In genomic region chrX:48033024-48033423, GRCm38 (mm10) we compare ENCODE assay signal across 8 mouse cellular contexts. TPM values are rescaled to one million over a fixed set of nuclear protein-coding genes. Genes with fewer than 3 reads are reported as not detected.
DNase-seq lines count a peak whose midpoint lies in the region; ATAC-seq and TF ChIP-seq lines count a peak whose summit lies in the region.

No protein-coding gene starts in this region.

- whole genome bisulfite sequencing in lung, embryonic 16.5 days: 68% methylated on average over 3 of the region's 3 CpGs
- WGBS in lung, adult 2 months: 35% methylated on average over 3 of the region's 3 CpGs
- WGBS in forebrain, embryonic 12.5 days: 65% methylated on average over 3 of the region's 3 CpGs
- WGBS in kidney, postnatal 0 days: 79% methylated on average over 2 of the region's 3 CpGs
- 77% methylated on average over 3 of the region's 3 CpGs for WGBS in liver, postnatal 0 days (ENCODE audit: insufficient replicate concordance)

- no peaks in the 10 kb centered on the region for H3K9me3 ChIP-seq in lung, embryonic 16.5 days (ENCODE audit: control insufficient read depth, low read length)
- H3K9me3 ChIP-seq in forebrain, embryonic 12.5 days: no peaks in the 10 kb centered on the region
- no peaks in the 10 kb centered on the region for H3K9me3 ChIP-seq in kidney, postnatal 0 days (replicated peaks; ENCODE audit: low read length)
- no peaks in the 10 kb centered on the region for H3K9me3 ChIP-seq in liver, postnatal 0 days (ENCODE audit: low read length)

- H3K4me1 ChIP-seq in lung, embryonic 16.5 days (replicated peaks; ENCODE audit: control insufficient read depth, insufficient read depth, low read length): no peaks in the 10 kb centered on the region
- H3K4me1 ChIP-seq in lung, adult 2 months (ENCODE audit: control insufficient read depth, insufficient read depth, low read length): peaks cover 2% of the 10 kb centered on the region; the same call in 1 of the 2 replicates
- H3K4me1 ChIP-seq in forebrain, embryonic 12.5 days: peaks cover 5% of the 10 kb centered on the region; the same call in 1 of the 2 replicates
- no peaks in the 10 kb centered on the region for H3K4me1 ChIP-seq in kidney, postnatal 0 days (replicated peaks; ENCODE audit: insufficient read depth, low read length)
- no peaks in the 10 kb centered on the region for H3K4me1 ChIP-seq in liver, postnatal 0 days (ENCODE audit: insufficient read depth)

- no peak for DNase-seq in lung, adult 2 months
- DNase-seq in cerebellum, adult 18-20 months: peak; percentile 60 to 76
- DNase-seq in kidney, postnatal 0 days (ENCODE audit: low spot score): no peak
- no peak for DNase-seq in thymus, postnatal 4 days
- no peak for DNase-seq in liver, postnatal 0 days
- DNase-seq in thymus, postnatal 36 days: no peak

- no peak for ATAC-seq in lung, embryonic 16.5 days (ENCODE audit: low read depth)
- ATAC-seq in forebrain, embryonic 12.5 days (ENCODE audit: low FRiP score): no peak
- ATAC-seq in kidney, postnatal 0 days (replicated peaks; ENCODE audit: low FRiP score, low read depth): no peak
- ATAC-seq in liver, postnatal 0 days: no peak

- no peaks in the 10 kb centered on the region for H3K36me3 ChIP-seq in lung, embryonic 16.5 days (ENCODE audit: control insufficient read depth, insufficient read depth, low read length)
- no peaks in the 10 kb centered on the region for H3K36me3 ChIP-seq in forebrain, embryonic 12.5 days (replicated peaks)
- H3K36me3 ChIP-seq in kidney, postnatal 0 days (ENCODE audit: insufficient read depth, low read length): no peaks in the 10 kb centered on the region
- no peaks in the 10 kb centered on the region for H3K36me3 ChIP-seq in liver, postnatal 0 days (replicated peaks; ENCODE audit: insufficient read depth, low read length)

- TF ChIP-seq CTCF in lung, adult 2 months (IDR thresholded peaks at IDR 0.05; ENCODE audit: insufficient read depth, low read length): no peak
- TF ChIP-seq CTCF in kidney, postnatal 0 days (IDR thresholded peaks at IDR 0.05; ENCODE audit: low read depth): no peak
- TF ChIP-seq CTCF in liver, postnatal 0 days (IDR thresholded peaks at IDR 0.05; ENCODE audit: low read depth): no peak

- H3K27ac ChIP-seq in lung, embryonic 16.5 days (ENCODE audit: low read length): no peak overlapping the region
- H3K27ac ChIP-seq in forebrain, embryonic 12.5 days: no peak overlapping the region
- H3K27ac ChIP-seq in kidney, postnatal 0 days: no peak overlapping the region
- H3K27ac ChIP-seq in liver, postnatal 0 days (ENCODE audit: low read depth): no peak overlapping the region

- 0 out of 2 replicates have a peak overlapping the region, but pooled peaks have one; percentile 19 for H3K9ac ChIP-seq in lung, embryonic 16.5 days (ENCODE audit: low read length)
- no peak overlapping the region for H3K9ac ChIP-seq in forebrain, embryonic 12.5 days
- no peak overlapping the region for H3K9ac ChIP-seq in kidney, postnatal 0 days (ENCODE audit: low read depth, low read length)
- no peak overlapping the region for H3K9ac ChIP-seq in liver, postnatal 0 days (replicated peaks)

- TF ChIP-seq EP300 in liver, postnatal 0 days (IDR thresholded peaks at IDR 0.05; ENCODE audit: low read depth): no peak

- no peak for TF ChIP-seq POLR2A in lung, adult 2 months (IDR thresholded peaks at IDR 0.05; ENCODE audit: borderline replicate concordance, extremely low read depth, low read depth, low read length)

- H3K4me2 ChIP-seq in lung, embryonic 16.5 days (ENCODE audit: low read depth, low read length): peak overlapping the region; percentile 73
- H3K4me2 ChIP-seq in forebrain, embryonic 12.5 days: peak overlapping the region; percentile 77
- H3K4me2 ChIP-seq in kidney, postnatal 0 days (ENCODE audit: low read length): peak overlapping the region; percentile 18
- H3K4me2 ChIP-seq in liver, postnatal 0 days (ENCODE audit: low read depth, low read length): no peak overlapping the region

- H3K4me3 ChIP-seq in lung, embryonic 16.5 days (ENCODE audit: low read length): peak overlapping the region; percentile 55
- no peak overlapping the region for H3K4me3 ChIP-seq in lung, adult 2 months (replicated peaks; ENCODE audit: extremely low read depth, low read depth, low read length)
- peak overlapping the region; percentile 51; the same call in 1 of the 2 replicates for H3K4me3 ChIP-seq in forebrain, embryonic 12.5 days (replicated peaks)
- H3K4me3 ChIP-seq in kidney, postnatal 0 days (replicated peaks; ENCODE audit: low read depth, low read length): no peak overlapping the region
- no peak overlapping the region for H3K4me3 ChIP-seq in liver, postnatal 0 days (ENCODE audit: low read depth, low read length)

- peaks cover 3% of the 10 kb centered on the region; the same call in 1 of the 2 replicates for H3K27me3 ChIP-seq in lung, embryonic 16.5 days (ENCODE audit: control insufficient read depth, insufficient read depth, low read depth, low read length)
- H3K27me3 ChIP-seq in forebrain, embryonic 12.5 days: peaks cover 16% of the 10 kb centered on the region
- no peaks in the 10 kb centered on the region for H3K27me3 ChIP-seq in kidney, postnatal 0 days (ENCODE audit: insufficient read depth, low read length)
- peaks cover 39% of the 10 kb centered on the region for H3K27me3 ChIP-seq in liver, postnatal 0 days (ENCODE audit: insufficient read depth, low read length)

RNA-seq across cellular contexts. Expression of gene Apln, which starts 1.6 kb away (rescaled TPM):
- 9.8 and 12.4 TPM in 2 replicates for polyA plus RNA-seq in lung, embryonic 16.5 days (2015; fragmentation: Nextera tagmentation; extraction: Ambion mirVana)
- polyA plus RNA-seq in lung, adult 2 months (2012; rRNA removed): 25.1 and 27.5 TPM in 2 replicates
- polyA plus RNA-seq in forebrain, embryonic 12.5 days (2016; fragmentation: Nextera tagmentation; extraction: Ambion mirVana): 5.3 and 5.9 TPM in 2 replicates
- 6.1 and 6.2 TPM in 2 replicates for polyA plus RNA-seq in kidney, postnatal 0 days (2015; fragmentation: Nextera tagmentation; extraction: Ambion mirVana)
- polyA plus RNA-seq in liver, postnatal 0 days (2015; fragmentation: Nextera tagmentation; extraction: Ambion mirVana): 0.12 and 0.19 TPM in 2 replicates

Comparison
In these comparisons a context has a peak if more than half of its experiments do, and no peak if none do; other contexts are left out.
1. H3K4me3 ChIP-seq: peak in lung, embryonic 16.5 days (single experiment) and forebrain, embryonic 12.5 days (single experiment); none in lung, adult 2 months (single experiment), kidney, postnatal 0 days (single experiment) and liver, postnatal 0 days (single experiment).
2. DNase-seq: peak in cerebellum, adult 18-20 months (2 of 2); none in lung, adult 2 months (single experiment), kidney, postnatal 0 days (single experiment), thymus, postnatal 4 days (single experiment), liver, postnatal 0 days (single experiment) and thymus, postnatal 36 days (0 of 2).